Mouse (Mus musculus) heart, embryonic 16.5 days (tissue): Measurements from ENCODE around the gene Dusp28. TPM values are rescaled to one million over a fixed set of nuclear protein-coding genes. Genes with fewer than 3 reads are reported as not detected.

ENCODE experiments used
- ATAC-seq: fragments of 200-750 bp; cut with Nextera tagmentation; replicated peaks from 2 replicates; pipeline ENCODE4 v1.8.0; 2017; ENCODE audit warnings: moderate number of reproducible peaks; ENCODE audit not compliant: insufficient read depth, low FRiP score; ENCODE audit errors: extremely low read depth
- H3K27ac ChIP-seq: fragments of 300-500 bp; sonication (generic); 2 replicates; pipeline ENCODE4 v1.5.1; 2014; ENCODE audit warnings: mild to moderate bottlenecking, low read length, control low read depth, moderate library complexity
- H3K27me3 ChIP-seq: fragments of 300-500 bp; sonication (generic); 2 replicates; pipeline ENCODE4 v1.6.1; 2014; ENCODE audit warnings: low read length, mixed read lengths; ENCODE audit not compliant: control insufficient read depth, insufficient read depth
- H3K36me3 ChIP-seq: fragments of 300-500 bp; sonication (generic); 2 replicates; pipeline ENCODE4 v1.6.1; 2014; ENCODE audit not compliant: control insufficient read depth, insufficient read depth
- H3K4me1 ChIP-seq: fragments of 300-500 bp; sonication (generic); 2 replicates; pipeline ENCODE4 v1.6.1; 2014; ENCODE audit warnings: low read length, mixed read lengths; ENCODE audit not compliant: control insufficient read depth, insufficient read depth
- H3K4me2 ChIP-seq: fragments of 300-500 bp; sonication (generic); 2 replicates; pipeline ENCODE4 v1.6.1; 2014; ENCODE audit warnings: low read depth, mild to moderate bottlenecking, control low read depth, low read length
- H3K4me3 ChIP-seq: fragments of 300-500 bp; sonication (generic); 2 replicates; pipeline ENCODE4 v1.5.1; 2014; ENCODE audit warnings: mild to moderate bottlenecking, control low read depth, low read length
- H3K9ac ChIP-seq: fragments of 300-500 bp; sonication (generic); 2 replicates; pipeline ENCODE4 v1.6.1; 2014; ENCODE audit warnings: low read length, control low read depth
- H3K9me3 ChIP-seq: fragments of 300-500 bp; sonication (generic); replicated peaks from 2 replicates; pipeline ENCODE4 v1.6.1; 2016; ENCODE audit warnings: low read length; ENCODE audit not compliant: control insufficient read depth
- WGBS: fragments of 180-500 bp; shearing (Covaris S2); extraction: QIAGEN DNeasy Blood & Tissue Kit; methylation state at CpG from one replicate; pipeline ENCODE4 v1.1.7; 2014; 5-methylcytosine and 5-hydroxymethylcytosine counted together
- polyA plus RNA-seq: library from polyadenylated mRNA; unstranded; fragments of >200 nt; fragmentation: Nextera tagmentation; extraction: Ambion mirVana; gene quantifications from 2 replicates; pipeline ENCODE4 v1.2.1, GENCODE M21; 2015

Gene Dusp28
- polyA plus RNA-seq, 1 experiment from 2014 or later, result 18.5 TPM

GRCm38 (mm10) chr1:92877431-92877978 lies 29.3 kb upstream of the Dusp28 start:
- no peak for ATAC-seq
- Histone ChIP-seq H3K4me2 (no peak overlapping the region), H3K9ac (no peak overlapping the region), H3K4me1 (no peaks in the 10 kb centered on the region; the same call in 1 of the 2 replicates), H3K27ac (no peak overlapping the region), H3K9me3 (no peaks in the 10 kb centered on the region), H3K27me3 (0 out of 2 replicates have a peak, but pooled peaks cover 2% of the 10 kb centered on the region), H3K4me3 (no peak overlapping the region), H3K36me3 (no peaks in the 10 kb centered on the region)
- WGBS, result 58% methylated on average over 12 of the region's 12 CpGs

GRCm38 (mm10) chr1:92878066-92878741 lies 28.6 kb upstream of the Dusp28 start:
- H3K4me3 ChIP-seq, result no peak overlapping the region
- ATAC-seq, result no peak
- 74% methylated on average over 13 of the region's 13 CpGs for WGBS

GRCm38 (mm10) chr1:92879266-92879665 lies 27.5 kb upstream of the Dusp28 start:
- Histone ChIP-seq H3K4me2 (no peak overlapping the region), H3K4me3 (no peak overlapping the region), H3K27me3 (0 out of 2 replicates have a peak, but pooled peaks cover 2% of the 10 kb centered on the region), H3K9me3 (no peaks in the 10 kb centered on the region), H3K27ac (no peak overlapping the region), H3K9ac (no peak overlapping the region), H3K4me1 (no peaks in the 10 kb centered on the region; the same call in 1 of the 2 replicates), H3K36me3 (no peaks in the 10 kb centered on the region)
- WGBS, result 85% methylated on average over 12 of the region's 12 CpGs
- ATAC-seq, result no peak

More at GRCm38 (mm10) chr1:92878066-92878741, 28.6 kb upstream of the Dusp28 start:
- Histone ChIP-seq H3K27ac (no peak overlapping the region), H3K4me2 (no peak overlapping the region), H3K27me3 (0 out of 2 replicates have a peak, but pooled peaks cover 2% of the 10 kb centered on the region), H3K36me3 (no peaks in the 10 kb centered on the region), H3K9me3 (no peaks in the 10 kb centered on the region), H3K4me1 (no peaks in the 10 kb centered on the region; the same call in 1 of the 2 replicates), H3K9ac (no peak overlapping the region)

GRCm38 (mm10) chr1:92880101-92880500 lies 26.7 kb upstream of the Dusp28 start:
- Histone ChIP-seq H3K4me2 (no peak overlapping the region), H3K4me1 (no peaks in the 10 kb centered on the region; the same call in 1 of the 2 replicates), H3K27ac (no peak overlapping the region), H3K4me3 (no peak overlapping the region), H3K9me3 (no peaks in the 10 kb centered on the region), H3K36me3 (no peaks in the 10 kb centered on the region), H3K27me3 (0 out of 2 replicates have a peak, but pooled peaks cover 2% of the 10 kb centered on the region), H3K9ac (no peak overlapping the region)
- 0 out of 2 replicates have a peak, but pooled peaks have one; percentile 14 for ATAC-seq
- 80% methylated on average over 5 of the region's 5 CpGs for WGBS

- no peaks in the 10 kb centered on the region; the same call in 1 of the 2 replicates for H3K4me1 ChIP-seq
- no peak overlapping the region for H3K4me3 ChIP-seq
- H3K9ac ChIP-seq, result no peak overlapping the region
- 75% methylated on average over 6 of the region's 6 CpGs for WGBS
- no peak for ATAC-seq
- no peak overlapping the region for H3K4me2 ChIP-seq
- H3K27ac ChIP-seq, result no peak overlapping the region
- H3K9me3 ChIP-seq, result no peaks in the 10 kb centered on the region
- no peaks in the 10 kb centered on the region for H3K36me3 ChIP-seq
- H3K27me3 ChIP-seq, result no peaks in the 10 kb centered on the region
These were observed 24.8 kb upstream of the Dusp28 start for GRCm38 (mm10) chr1:92881982-92882381.

- no peak for ATAC-seq
These were observed 17.7 kb upstream of the Dusp28 start for GRCm38 (mm10) chr1:92888901-92889655.

GRCm38 (mm10) chr1:92892791-92893190 lies 14.0 kb upstream of the Dusp28 start:
- Histone ChIP-seq H3K4me3 (no peak overlapping the region), H3K27ac (no peak overlapping the region), H3K36me3 (no peaks in the 10 kb centered on the region), H3K27me3 (no peaks in the 10 kb centered on the region; the same call in 1 of the 2 replicates), H3K9me3 (no peaks in the 10 kb centered on the region), H3K9ac (no peak overlapping the region), H3K4me2 (no peak overlapping the region), H3K4me1 (no peaks in the 10 kb centered on the region)
- 59% methylated on average over 3 of the region's 3 CpGs for WGBS
- no peak for ATAC-seq

More at GRCm38 (mm10) chr1:92888901-92889655, 17.7 kb upstream of the Dusp28 start:
- Histone ChIP-seq H3K27ac (no peak overlapping the region), H3K36me3 (no peaks in the 10 kb centered on the region), H3K4me3 (no peak overlapping the region), H3K27me3 (no peaks in the 10 kb centered on the region), H3K4me2 (no peak overlapping the region), H3K9me3 (no peaks in the 10 kb centered on the region), H3K4me1 (no peaks in the 10 kb centered on the region), H3K9ac (no peak overlapping the region)
- WGBS, result 63% methylated on average over 7 of the region's 7 CpGs

GRCm38 (mm10) chr1:92893896-92894295 lies 12.9 kb upstream of the Dusp28 start:
- H3K27ac ChIP-seq, result no peak overlapping the region
- no peak overlapping the region for H3K4me2 ChIP-seq
- H3K9me3 ChIP-seq, result no peaks in the 10 kb centered on the region
- H3K36me3 ChIP-seq, result no peaks in the 10 kb centered on the region
- no peak overlapping the region for H3K9ac ChIP-seq
- H3K27me3 ChIP-seq, result no peaks in the 10 kb centered on the region; the same call in 1 of the 2 replicates
- H3K4me3 ChIP-seq, result no peak overlapping the region
- no peak for ATAC-seq
- 61% methylated on average over 3 of the region's 3 CpGs for WGBS
- H3K4me1 ChIP-seq, result no peaks in the 10 kb centered on the region
